Mouse (Mus musculus): ENCODE measurements around the gene Kcne3.

Kcne3 gene

GRCm38 (mm10) chr7:100176269-100176668 is at the start of gene Kcne3:
Gene Kcne3 (plus strand): TSS chr7:100176502.
- DNase-seq (ENCODE audit: low read depth, low spot score): no peak

- no peak for DNase-seq (ENCODE audit: low read depth, low spot score)
Observed at GRCm38 (mm10) chr7:100126514-100126913, 49.8 kb upstream of the Kcne3 start.

GRCm38 (mm10) chr7:100128262-100129041 is 47.9 kb upstream of the Kcne3 start:
- DNase-seq (ENCODE audit: low read depth, low spot score): no peak

- no peak for DNase-seq (ENCODE audit: low read depth, low spot score)
Observed at GRCm38 (mm10) chr7:100130592-100130991, 45.7 kb upstream of the Kcne3 start.

GRCm38 (mm10) chr7:100132379-100132778 is 43.9 kb upstream of the Kcne3 start:
- no peak for DNase-seq (ENCODE audit: low read depth, low spot score)

- no peak for DNase-seq (ENCODE audit: low read depth, low spot score)
Observed at GRCm38 (mm10) chr7:100137038-100137437, 39.3 kb upstream of the Kcne3 start.

- no peak for DNase-seq (ENCODE audit: low read depth, low spot score)
Observed at GRCm38 (mm10) chr7:100138075-100138474, 38.2 kb upstream of the Kcne3 start.

- no peak for DNase-seq (ENCODE audit: low read depth, low spot score)
Observed at GRCm38 (mm10) chr7:100140591-100140990, 35.7 kb upstream of the Kcne3 start.

- no peak for DNase-seq (ENCODE audit: low read depth, low spot score)
Observed at GRCm38 (mm10) chr7:100148586-100148985, 27.7 kb upstream of the Kcne3 start.

- DNase-seq (ENCODE audit: low read depth, low spot score): no peak
Observed at GRCm38 (mm10) chr7:100150086-100150485, 26.2 kb upstream of the Kcne3 start.

GRCm38 (mm10) chr7:100150626-100151025 is 25.7 kb upstream of the Kcne3 start:
- no peak for DNase-seq (ENCODE audit: low read depth, low spot score)

- no peak for DNase-seq (ENCODE audit: low read depth, low spot score)
Observed at GRCm38 (mm10) chr7:100157669-100158068, 18.6 kb upstream of the Kcne3 start.

- peak; percentile 69 for DNase-seq (ENCODE audit: low read depth, low spot score)
Observed at GRCm38 (mm10) chr7:100159105-100159841, 17.0 kb upstream of the Kcne3 start, which contains the start of gene Lipt2. Gene Lipt2 (plus strand): TSS chr7:100159277.

GRCm38 (mm10) chr7:100160006-100160405 is 16.3 kb upstream of the Kcne3 start:
- no peak for DNase-seq (ENCODE audit: low read depth, low spot score)

- no peak for DNase-seq (ENCODE audit: low read depth, low spot score)
Observed at GRCm38 (mm10) chr7:100163506-100163905, 12.8 kb upstream of the Kcne3 start.

GRCm38 (mm10) chr7:100168654-100169053 is 7.6 kb upstream of the Kcne3 start:
- DNase-seq (ENCODE audit: low read depth, low spot score): no peak

GRCm38 (mm10) chr7:100170756-100171155 is 5.5 kb upstream of the Kcne3 start:
- DNase-seq (ENCODE audit: low read depth, low spot score): no peak

GRCm38 (mm10) chr7:100178016-100178890 is 2.0 kb downstream of the Kcne3 start:
- DNase-seq (ENCODE audit: low read depth, low spot score): no peak

GRCm38 (mm10) chr7:100178891-100179233 is 2.6 kb downstream of the Kcne3 start:
- no peak for DNase-seq (ENCODE audit: low read depth, low spot score)

- DNase-seq (ENCODE audit: low read depth, low spot score): no peak
Observed at GRCm38 (mm10) chr7:100179394-100179793, 3.1 kb downstream of the Kcne3 start.

GRCm38 (mm10) chr7:100179836-100180407 is 3.6 kb downstream of the Kcne3 start:
- no peak for DNase-seq (ENCODE audit: low read depth, low spot score)

- DNase-seq (ENCODE audit: low read depth, low spot score): no peak
Observed at GRCm38 (mm10) chr7:100181176-100181575, 4.9 kb downstream of the Kcne3 start.

Data from retina, adult 2 months (tissue).